Mouse (Mus musculus): ENCODE measurements around the gene C2cd5. TPM values are rescaled to one million over a fixed set of nuclear protein-coding genes. Genes with fewer than 3 reads are reported as not detected.
"Not testable (repeated sequence)": the region's sequence is repeated elsewhere in the genome, so short reads cannot be mapped to it uniquely, and the experiment has no call there.

C2cd5 gene
- polyA plus RNA-seq, 1 experiment: 57.2 TPM

- Histone ChIP-seq H3K9ac (ENCODE audit: low read depth, poor library complexity, severe bottlenecking) (no peak overlapping the region), H3K4me1 (ENCODE audit: control insufficient read depth, insufficient read depth, low read length) (peaks cover 2% of the 10 kb centered on the region), H3K9me3 (replicated peaks; ENCODE audit: control insufficient read depth, insufficient read depth, low read length, poor library complexity, severe bottlenecking) (peaks cover 4% of the 10 kb centered on the region; the same call in 1 of the 2 replicates), H3K36me3 (ENCODE audit: control insufficient read depth, insufficient read depth, low read length, poor library complexity, severe bottlenecking) (no peaks in the 10 kb centered on the region), H3K27me3 (ENCODE audit: control insufficient read depth, insufficient read depth, low read length, poor library complexity, severe bottlenecking) (no peaks in the 10 kb centered on the region), H3K4me3 (ENCODE audit: low read depth, low read length) (no peak overlapping the region), H3K27ac (ENCODE audit: insufficient read depth, low read length) (no peak overlapping the region)
- no peak for TF ChIP-seq CTCF (IDR thresholded peaks at IDR 0.05; ENCODE audit: low read depth, low read length)
- no peak for TF ChIP-seq POLR2A (IDR thresholded peaks at IDR 0.05; ENCODE audit: insufficient read depth, low read length)
- no peak for TF ChIP-seq EP300 (IDR thresholded peaks at IDR 0.05; ENCODE audit: insufficient read depth, low read depth, low read length)
These were observed 111.7 kb downstream of the C2cd5 start for GRCm38 (mm10) chr6:142988231-142988630.

- Histone ChIP-seq H3K27ac (ENCODE audit: insufficient read depth, low read length) (no peak overlapping the region), H3K9me3 (replicated peaks; ENCODE audit: control insufficient read depth, insufficient read depth, low read length, poor library complexity, severe bottlenecking) (peaks cover 4% of the 10 kb centered on the region; the same call in 1 of the 2 replicates), H3K4me1 (ENCODE audit: control insufficient read depth, insufficient read depth, low read length) (peaks cover 2% of the 10 kb centered on the region), H3K4me3 (ENCODE audit: low read depth, low read length) (no peak overlapping the region), H3K9ac (ENCODE audit: low read depth, poor library complexity, severe bottlenecking) (no peak overlapping the region), H3K27me3 (ENCODE audit: control insufficient read depth, insufficient read depth, low read length, poor library complexity, severe bottlenecking) (no peaks in the 10 kb centered on the region), H3K36me3 (ENCODE audit: control insufficient read depth, insufficient read depth, low read length, poor library complexity, severe bottlenecking) (no peaks in the 10 kb centered on the region)
- TF ChIP-seq EP300 (IDR thresholded peaks at IDR 0.05; ENCODE audit: insufficient read depth, low read depth, low read length) (no peak), CTCF (IDR thresholded peaks at IDR 0.05; ENCODE audit: low read depth, low read length) (no peak), POLR2A (IDR thresholded peaks at IDR 0.05; ENCODE audit: insufficient read depth, low read length) (no peak)
These were observed 112.3 kb downstream of the C2cd5 start for GRCm38 (mm10) chr6:142987616-142988015.

- H3K36me3 ChIP-seq (ENCODE audit: control insufficient read depth, insufficient read depth, low read length, poor library complexity, severe bottlenecking); H3K27ac ChIP-seq (ENCODE audit: insufficient read depth, low read length); H3K9me3 ChIP-seq (replicated peaks; ENCODE audit: control insufficient read depth, insufficient read depth, low read length, poor library complexity, severe bottlenecking); H3K4me1 ChIP-seq (ENCODE audit: control insufficient read depth, insufficient read depth, low read length); H3K4me3 ChIP-seq (ENCODE audit: low read depth, low read length); H3K9ac ChIP-seq (ENCODE audit: low read depth, poor library complexity, severe bottlenecking); H3K27me3 ChIP-seq (ENCODE audit: control insufficient read depth, insufficient read depth, low read length, poor library complexity, severe bottlenecking): not testable (repeated sequence)
These were observed 113.2 kb downstream of the C2cd5 start for GRCm38 (mm10) chr6:142986706-142987105.

GRCm38 (mm10) chr6:142985561-142986238, 114.2 kb downstream of the C2cd5 start:
- H3K4me3 ChIP-seq (ENCODE audit: low read depth, low read length); H3K4me1 ChIP-seq (ENCODE audit: control insufficient read depth, insufficient read depth, low read length); H3K36me3 ChIP-seq (ENCODE audit: control insufficient read depth, insufficient read depth, low read length, poor library complexity, severe bottlenecking); H3K27ac ChIP-seq (ENCODE audit: insufficient read depth, low read length); H3K27me3 ChIP-seq (ENCODE audit: control insufficient read depth, insufficient read depth, low read length, poor library complexity, severe bottlenecking); H3K9ac ChIP-seq (ENCODE audit: low read depth, poor library complexity, severe bottlenecking); H3K9me3 ChIP-seq (replicated peaks; ENCODE audit: control insufficient read depth, insufficient read depth, low read length, poor library complexity, severe bottlenecking): not testable (repeated sequence)

GRCm38 (mm10) chr6:142979665-142980660, 120.0 kb downstream of the C2cd5 start:
- Histone ChIP-seq H3K9me3 (replicated peaks; ENCODE audit: control insufficient read depth, insufficient read depth, low read length, poor library complexity, severe bottlenecking) (no peaks in the 10 kb centered on the region), H3K4me1 (ENCODE audit: control insufficient read depth, insufficient read depth, low read length) (no peaks in the 10 kb centered on the region), H3K36me3 (ENCODE audit: control insufficient read depth, insufficient read depth, low read length, poor library complexity, severe bottlenecking) (no peaks in the 10 kb centered on the region), H3K27me3 (ENCODE audit: control insufficient read depth, insufficient read depth, low read length, poor library complexity, severe bottlenecking) (no peaks in the 10 kb centered on the region), H3K4me3 (ENCODE audit: low read depth, low read length) (no peak overlapping the region), H3K27ac (ENCODE audit: insufficient read depth, low read length) (no peak overlapping the region), H3K9ac (ENCODE audit: low read depth, poor library complexity, severe bottlenecking) (no peak overlapping the region)
- TF ChIP-seq CTCF (IDR thresholded peaks at IDR 0.05; ENCODE audit: low read depth, low read length): no peak
- TF ChIP-seq EP300 (IDR thresholded peaks at IDR 0.05; ENCODE audit: insufficient read depth, low read depth, low read length): no peak
- no peak for TF ChIP-seq POLR2A (IDR thresholded peaks at IDR 0.05; ENCODE audit: insufficient read depth, low read length)

- Histone ChIP-seq H3K4me3 (ENCODE audit: low read depth, low read length) (no peak overlapping the region), H3K9me3 (replicated peaks; ENCODE audit: control insufficient read depth, insufficient read depth, low read length, poor library complexity, severe bottlenecking) (no peaks in the 10 kb centered on the region), H3K36me3 (ENCODE audit: control insufficient read depth, insufficient read depth, low read length, poor library complexity, severe bottlenecking) (no peaks in the 10 kb centered on the region), H3K27ac (ENCODE audit: insufficient read depth, low read length) (no peak overlapping the region), H3K9ac (ENCODE audit: low read depth, poor library complexity, severe bottlenecking) (no peak overlapping the region), H3K27me3 (ENCODE audit: control insufficient read depth, insufficient read depth, low read length, poor library complexity, severe bottlenecking) (no peaks in the 10 kb centered on the region), H3K4me1 (ENCODE audit: control insufficient read depth, insufficient read depth, low read length) (no peaks in the 10 kb centered on the region)
- TF ChIP-seq EP300 (IDR thresholded peaks at IDR 0.05; ENCODE audit: insufficient read depth, low read depth, low read length) (no peak), CTCF (IDR thresholded peaks at IDR 0.05; ENCODE audit: low read depth, low read length) (no peak), POLR2A (IDR thresholded peaks at IDR 0.05; ENCODE audit: insufficient read depth, low read length) (no peak)
These were observed 122.7 kb downstream of the C2cd5 start for GRCm38 (mm10) chr6:142977221-142977620.

All from ES-Bruce4 (cell line).